Mouse (Mus musculus) hindbrain, embryonic 10.5 days (tissue): ENCODE measurements at regions not wholly inside any gene's neighbourhood (a gene's known extent, or its start where the extent isn't known, plus 50 kb on each side); places are given as distances from the start of the nearest gene placed in this dataset.
"Not testable (repeated sequence)": the region's sequence is repeated elsewhere in the genome, so short reads cannot be mapped to it uniquely, and the experiment has no call there.

Source experiments
- DNase-seq: peaks from one replicate; pipeline ENCODE4 v3.0.0-alpha.2; 2017; ENCODE audit warnings: low spot score
- H3K27ac ChIP-seq: fragments of 300-500 bp; sonication (generic); 2 replicates; pipeline ENCODE4 v1.5.1; 2016; ENCODE audit warnings: mild to moderate bottlenecking, moderate library complexity
- H3K27me3 ChIP-seq: fragments of 300-500 bp; sonication (generic); 2 replicates; pipeline ENCODE4 v1.6.1; 2016; ENCODE audit warnings: mild to moderate bottlenecking; ENCODE audit not compliant: poor library complexity, insufficient read depth, severe bottlenecking
- H3K36me3 ChIP-seq: fragments of 300-500 bp; sonication (generic); 2 replicates; pipeline ENCODE4 v1.6.1; 2016; ENCODE audit warnings: mild to moderate bottlenecking, moderate library complexity
- H3K4me1 ChIP-seq: fragments of 300-500 bp; sonication (generic); replicated peaks from 2 replicates; pipeline ENCODE4 v1.6.1; 2016; ENCODE audit warnings: mild to moderate bottlenecking
- H3K4me3 ChIP-seq: fragments of 300-500 bp; sonication (generic); 2 replicates; pipeline ENCODE4 v1.5.1; 2016; ENCODE audit warnings: mild to moderate bottlenecking, moderate library complexity
- H3K9me3 ChIP-seq: fragments of 300-500 bp; sonication (generic); 2 replicates; pipeline ENCODE4 v1.6.1; 2016; ENCODE audit warnings: mild to moderate bottlenecking, moderate library complexity
- WGBS: fragments of 180-500 bp; shearing (Covaris S2); methylation state at CpG from one replicate; pipeline ENCODE4 v1.1.7; 2016; 5-methylcytosine and 5-hydroxymethylcytosine counted together

DNA sequence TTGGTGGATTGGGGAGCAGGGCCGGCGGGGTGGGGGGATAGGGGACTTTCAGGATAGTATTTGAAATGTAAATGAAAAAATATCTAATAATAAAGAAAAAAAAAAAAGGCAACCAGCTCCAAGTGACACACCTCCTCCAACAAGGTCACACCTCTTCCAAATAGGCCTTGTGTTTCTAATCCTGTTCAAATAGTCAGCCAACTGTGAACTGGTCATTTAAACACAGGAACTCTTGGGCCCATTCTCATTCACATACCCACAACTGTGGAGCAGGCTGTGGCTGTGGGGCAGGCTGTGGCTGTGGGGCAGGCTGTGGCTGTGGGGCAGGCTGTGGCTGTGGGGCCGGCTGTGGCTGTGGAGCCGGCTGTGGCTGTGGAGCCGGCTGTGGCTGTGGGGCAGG, 839.6 kb upstream of the Mms22l start:
- not testable (repeated sequence) for H3K4me3 ChIP-seq, H3K27me3 ChIP-seq, H3K9me3 ChIP-seq, H3K4me1 ChIP-seq, DNase-seq, H3K36me3 ChIP-seq, H3K27ac ChIP-seq
- WGBS = 85% methylated on average over 5 of the region's 5 CpGs

DNA sequence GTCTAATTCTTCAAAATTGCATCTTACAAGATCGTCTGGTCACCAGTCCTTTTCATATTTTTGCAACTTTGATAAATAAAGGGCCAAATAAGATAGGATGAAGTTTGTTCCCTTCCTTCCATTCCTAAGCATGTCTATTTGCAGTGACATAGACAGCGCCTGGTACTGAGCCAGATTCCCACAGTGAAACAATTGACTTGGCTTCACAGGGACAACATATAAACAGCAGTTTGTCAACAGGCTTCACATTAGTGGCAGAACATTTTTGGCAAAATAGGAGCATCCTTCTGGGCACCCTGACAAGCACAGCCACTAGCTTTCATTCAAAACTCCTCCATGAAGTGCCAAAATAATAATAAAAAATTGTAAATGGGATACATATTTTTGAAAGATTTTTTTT, 827.4 kb upstream of the Mms22l start:
- Histone ChIP-seq H3K27me3 (no peaks in the 10 kb centered on the region), H3K36me3 (no peaks in the 10 kb centered on the region), H3K4me1 (no peaks in the 10 kb centered on the region), H3K4me3 (no peak overlapping the region), H3K27ac (no peak overlapping the region), H3K9me3 (no peaks in the 10 kb centered on the region)
- WGBS = 93% methylated on average over 2 of the region's 2 CpGs
- DNase-seq = no peak

DNA sequence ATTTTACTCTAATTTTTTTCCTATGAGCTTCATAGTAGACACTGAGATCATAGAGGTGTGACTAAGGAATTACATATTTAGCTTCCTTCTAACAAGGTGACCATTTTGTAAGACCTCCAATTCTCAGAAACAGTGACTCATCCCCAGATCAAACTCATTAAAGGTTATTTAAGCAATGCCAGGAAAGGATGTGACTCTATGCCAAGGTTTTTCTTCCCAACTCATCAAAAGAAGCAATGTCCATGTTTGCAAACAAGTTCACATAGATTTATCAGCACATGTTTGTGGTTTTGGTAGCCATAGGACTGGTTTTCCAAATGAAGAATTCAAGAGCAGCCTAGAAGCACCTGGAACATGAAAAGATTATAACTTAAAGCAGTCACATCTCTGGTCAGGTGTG, 792.6 kb upstream of the Mms22l start:
- Histone ChIP-seq H3K27me3 (no peaks in the 10 kb centered on the region), H3K4me3 (no peak overlapping the region), H3K9me3 (no peaks in the 10 kb centered on the region), H3K27ac (no peak overlapping the region), H3K36me3 (no peaks in the 10 kb centered on the region), H3K4me1 (no peaks in the 10 kb centered on the region)
- no peak for DNase-seq

DNA sequence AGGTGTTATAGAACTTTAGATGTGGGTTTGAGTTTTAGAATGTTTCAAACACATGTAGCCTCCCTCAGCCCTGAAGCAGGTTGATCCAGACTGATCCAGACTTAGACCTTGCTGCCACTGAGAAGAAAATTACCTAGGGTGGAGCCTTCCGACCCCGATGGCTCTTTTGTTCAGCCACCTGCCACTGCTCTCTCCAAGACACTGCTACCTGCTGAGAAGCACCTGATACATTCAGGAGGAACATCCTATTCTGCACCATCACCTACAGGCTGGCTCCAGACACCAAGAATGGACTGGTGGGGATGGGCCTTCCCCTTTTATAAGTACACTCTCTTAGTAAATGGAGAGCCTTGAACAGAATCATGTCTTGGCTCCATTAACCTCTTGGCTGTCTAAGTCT, 785.5 kb upstream of the Mms22l start:
- H3K27ac ChIP-seq = no peak overlapping the region
- no peaks in the 10 kb centered on the region for H3K9me3 ChIP-seq
- DNase-seq = no peak
- no peaks in the 10 kb centered on the region for H3K27me3 ChIP-seq
- H3K4me3 ChIP-seq = no peak overlapping the region
- H3K36me3 ChIP-seq = no peaks in the 10 kb centered on the region
- 73% methylated on average over 2 of the region's 2 CpGs for WGBS
- no peaks in the 10 kb centered on the region for H3K4me1 ChIP-seq

DNA sequence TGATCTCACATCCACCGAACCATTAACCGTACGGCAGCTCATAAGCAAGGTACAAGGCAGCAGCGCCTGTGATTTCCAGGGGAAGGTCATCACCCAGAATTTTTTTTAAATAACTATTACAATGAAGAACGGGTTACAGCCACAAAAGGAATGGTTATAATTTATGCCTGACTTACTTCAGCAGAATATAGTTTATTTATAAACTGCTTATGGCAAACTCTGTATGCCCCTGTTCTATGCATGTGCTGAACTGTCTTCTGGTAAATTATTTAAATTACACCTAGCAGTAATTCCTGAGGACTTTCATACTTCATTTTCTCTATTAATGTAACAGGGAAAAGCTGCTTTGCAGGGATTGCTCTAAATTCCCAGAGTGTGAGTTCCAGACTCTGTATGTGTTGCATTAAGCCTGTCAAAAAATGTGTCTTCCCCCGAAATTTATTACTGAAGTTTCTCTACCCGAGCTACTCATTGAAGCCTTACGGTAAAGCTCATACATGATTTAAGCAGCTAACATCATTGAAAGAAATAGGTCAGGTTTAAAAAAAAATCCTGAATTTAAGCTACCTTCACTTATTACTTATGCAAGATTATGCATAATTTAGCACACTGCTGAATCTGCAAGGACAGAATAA, 782.4 kb upstream of the Mms22l start:
- Histone ChIP-seq H3K4me3 (no peak overlapping the region), H3K27me3 (no peaks in the 10 kb centered on the region), H3K9me3 (no peaks in the 10 kb centered on the region), H3K27ac (no peak overlapping the region), H3K36me3 (no peaks in the 10 kb centered on the region), H3K4me1 (no peaks in the 10 kb centered on the region)
- WGBS = 87% methylated on average over 8 of the region's 8 CpGs
- DNase-seq = no peak

DNA sequence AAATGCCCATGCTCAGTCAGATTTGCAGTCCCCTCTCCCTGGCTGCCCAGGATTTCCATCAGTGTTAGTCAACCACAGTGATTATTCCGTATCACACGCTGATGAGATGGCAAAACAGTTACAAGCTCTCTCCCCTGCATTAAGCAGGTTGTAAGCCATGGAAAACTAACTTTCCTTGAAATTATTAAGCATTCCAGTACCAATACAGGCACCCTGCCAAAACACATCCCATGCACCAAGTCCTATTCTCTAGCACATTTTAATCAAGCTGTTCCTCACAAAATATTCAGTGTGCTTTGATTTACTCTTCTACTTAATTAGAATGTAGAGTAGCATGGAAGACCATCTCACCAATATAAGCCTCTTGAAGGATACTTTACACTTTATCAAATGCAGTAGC, 768.4 kb upstream of the Mms22l start:
- no peak overlapping the region for H3K4me3 ChIP-seq
- WGBS = 85% methylated on average over 2 of the region's 2 CpGs

DNA sequence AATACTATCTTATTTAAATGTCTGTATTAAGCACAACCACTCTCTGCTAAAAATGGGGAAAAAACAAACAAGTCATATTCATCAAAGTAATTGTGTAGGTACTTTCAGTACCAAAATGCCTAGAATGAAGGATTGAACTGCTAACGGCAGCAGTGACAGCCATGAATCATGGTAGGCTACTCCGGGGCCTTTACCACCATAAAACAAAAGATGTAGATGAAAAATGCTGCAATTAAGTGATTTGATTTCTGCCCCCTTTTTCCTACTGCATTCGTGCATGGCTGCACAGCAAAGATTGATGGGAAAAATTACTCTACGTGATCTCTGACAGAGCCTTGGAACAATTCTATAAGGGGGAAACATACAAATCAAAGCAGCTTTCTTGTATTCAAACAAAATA, 763.8 kb upstream of the Mms22l start:
- H3K9me3 ChIP-seq = no peaks in the 10 kb centered on the region
- no peak for DNase-seq
- no peaks in the 10 kb centered on the region for H3K36me3 ChIP-seq
- no peaks in the 10 kb centered on the region for H3K4me1 ChIP-seq
- H3K27ac ChIP-seq = no peak overlapping the region
- H3K4me3 ChIP-seq = no peak overlapping the region
- H3K27me3 ChIP-seq = no peaks in the 10 kb centered on the region
- WGBS = 79% methylated on average over 4 of the region's 4 CpGs

More for the DNA sequence above, 768.4 kb upstream of the Mms22l start:
- Histone ChIP-seq H3K27me3 (no peaks in the 10 kb centered on the region), H3K9me3 (no peaks in the 10 kb centered on the region), H3K36me3 (no peaks in the 10 kb centered on the region), H3K27ac (no peak overlapping the region), H3K4me1 (no peaks in the 10 kb centered on the region)
- no peak for DNase-seq

DNA sequence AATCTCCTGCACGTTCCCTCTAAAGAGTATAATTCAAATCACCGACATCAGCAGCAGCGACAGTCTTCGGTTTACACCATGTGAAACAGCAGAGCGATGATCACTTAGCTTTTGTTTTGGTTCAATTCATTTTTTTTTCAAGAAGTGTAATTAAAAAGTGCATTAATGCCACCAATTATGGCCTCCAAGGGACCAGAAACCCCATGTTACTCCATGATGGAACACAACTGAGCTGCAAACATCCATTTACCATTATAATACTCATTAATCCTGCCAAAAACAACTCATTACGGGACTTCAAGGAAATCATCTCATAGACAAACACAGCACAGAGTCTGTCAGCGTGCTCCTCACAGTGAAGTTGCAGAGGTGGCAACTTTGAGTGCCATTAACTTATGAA, 752.2 kb upstream of the Mms22l start:
- 91% methylated on average over 7 of the region's 7 CpGs for WGBS
- H3K4me3 ChIP-seq = no peak overlapping the region
- no peaks in the 10 kb centered on the region for H3K27me3 ChIP-seq
- H3K36me3 ChIP-seq = no peaks in the 10 kb centered on the region
- DNase-seq = no peak
- no peaks in the 10 kb centered on the region for H3K4me1 ChIP-seq
- H3K9me3 ChIP-seq = no peaks in the 10 kb centered on the region
- no peak overlapping the region for H3K27ac ChIP-seq

DNA sequence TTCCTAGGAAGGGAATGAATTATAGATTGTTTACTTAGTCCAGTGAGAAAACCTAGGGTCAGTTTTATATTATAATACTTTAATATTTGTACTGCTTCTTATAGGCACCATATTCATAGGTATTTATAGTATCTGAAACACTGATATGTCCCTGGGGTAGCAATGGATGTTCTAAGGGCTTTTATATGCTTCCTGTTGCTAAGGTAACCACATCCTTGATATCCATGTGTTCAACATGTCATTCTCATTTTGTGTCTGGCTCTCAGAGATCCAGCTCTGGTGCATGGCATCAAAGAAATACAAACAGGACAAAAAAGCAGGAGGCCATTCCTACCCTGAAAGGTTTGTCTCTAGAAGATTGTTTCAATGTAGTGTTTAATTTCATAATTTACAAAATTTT, 738.2 kb upstream of the Mms22l start:
- H3K4me3 ChIP-seq = no peak overlapping the region
- no peaks in the 10 kb centered on the region for H3K4me1 ChIP-seq
- H3K27me3 ChIP-seq = no peaks in the 10 kb centered on the region
- no peaks in the 10 kb centered on the region for H3K36me3 ChIP-seq
- DNase-seq = no peak
- no peak overlapping the region for H3K27ac ChIP-seq
- no peaks in the 10 kb centered on the region for H3K9me3 ChIP-seq

DNA sequence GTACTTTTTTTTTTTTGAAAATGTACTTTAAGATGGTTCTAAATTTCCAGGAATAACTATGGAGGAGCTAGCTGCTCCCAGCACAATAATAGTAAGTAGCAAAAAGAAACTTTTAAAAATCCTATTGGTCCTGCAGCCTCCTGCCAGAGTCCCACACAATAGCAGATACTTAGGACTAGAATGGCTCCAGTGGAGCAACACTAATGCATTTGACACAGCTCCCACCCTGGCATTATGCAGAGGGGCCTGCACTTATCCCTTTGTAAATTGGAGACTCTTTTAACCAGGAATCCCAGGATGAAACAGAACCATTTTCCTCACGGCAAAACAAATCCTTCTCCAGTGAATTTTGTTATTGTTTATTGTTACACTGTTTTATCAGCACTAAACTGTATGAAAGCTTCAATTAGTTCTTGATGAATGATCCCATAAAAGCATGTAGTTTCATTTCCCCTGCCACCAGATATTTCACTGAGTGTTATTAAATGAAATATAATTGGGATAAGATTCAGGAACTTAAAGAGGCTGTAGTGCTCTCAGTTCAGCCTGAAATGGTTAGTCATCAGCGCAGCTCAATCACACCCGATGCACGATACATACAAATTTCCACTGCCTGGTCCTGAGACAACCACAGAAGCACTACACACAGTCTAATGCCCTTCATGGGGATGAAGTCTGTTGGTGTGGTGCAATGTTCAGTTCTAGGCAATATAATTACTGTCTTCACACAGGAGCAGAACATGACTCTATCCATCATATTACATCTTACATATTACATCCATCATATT, 708.6 kb upstream of the Mms22l start:
- no peaks in the 10 kb centered on the region for H3K27me3 ChIP-seq
- 33% methylated on average over 4 of the region's 4 CpGs for WGBS

DNA sequence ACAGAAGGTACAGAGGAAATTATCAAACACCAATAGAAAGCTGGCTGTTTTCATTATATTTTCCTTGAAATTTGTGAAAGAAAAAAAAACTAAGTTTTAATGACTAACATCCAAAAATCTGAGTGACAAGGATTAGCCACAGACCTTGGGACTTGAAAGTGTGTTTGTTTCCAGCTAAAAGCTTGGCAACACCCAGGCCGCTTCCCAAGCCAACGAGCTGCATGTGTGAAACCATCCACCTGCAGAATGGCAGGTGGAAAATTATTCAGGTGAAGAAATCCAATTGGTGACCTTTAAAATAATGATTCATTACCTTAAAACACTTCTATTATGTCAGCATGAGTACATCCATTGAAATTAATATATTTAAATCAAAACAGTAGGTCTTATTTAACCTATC, 672.7 kb upstream of the Mms22l start:
- 80% methylated on average over 2 of the region's 2 CpGs for WGBS
- Histone ChIP-seq H3K9me3 (no peaks in the 10 kb centered on the region), H3K36me3 (no peaks in the 10 kb centered on the region), H3K4me3 (no peak overlapping the region), H3K4me1 (peaks cover 15% of the 10 kb centered on the region; the same call in 1 of the 2 replicates), H3K27ac (no peak overlapping the region), H3K27me3 (no peaks in the 10 kb centered on the region)
- no peak for DNase-seq

More for the DNA sequence above, 708.6 kb upstream of the Mms22l start:
- Histone ChIP-seq H3K36me3 (no peaks in the 10 kb centered on the region), H3K4me3 (peak overlapping the region; percentile 13; the same call in 1 of the 2 replicates), H3K4me1 (peaks cover 27% of the 10 kb centered on the region), H3K9me3 (no peaks in the 10 kb centered on the region), H3K27ac (peak overlapping the region; percentile 84)
- DNase-seq = peak; percentile 70

DNA sequence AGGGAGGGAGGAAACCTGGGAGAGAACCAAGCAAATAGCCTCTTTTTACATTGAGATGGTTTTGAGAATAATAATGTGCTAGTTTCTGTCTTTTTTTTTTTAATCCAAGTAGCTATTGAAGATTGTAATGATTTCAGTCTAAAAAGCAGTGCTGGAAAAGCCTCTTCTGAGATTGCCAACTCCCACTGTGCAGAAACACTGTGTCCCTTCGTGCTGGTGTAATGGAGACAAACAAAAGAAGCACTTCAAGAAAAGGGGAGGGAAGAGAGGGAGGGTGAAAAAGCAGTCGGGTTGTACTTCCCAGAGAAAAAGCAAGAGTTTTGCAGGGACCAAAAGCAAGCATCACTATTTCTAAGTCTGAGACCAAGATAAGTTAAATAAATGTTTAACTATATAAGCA, 669.4 kb upstream of the Mms22l start:
- Histone ChIP-seq H3K36me3 (no peaks in the 10 kb centered on the region), H3K4me1 (peaks cover 15% of the 10 kb centered on the region; the same call in 1 of the 2 replicates), H3K9me3 (no peaks in the 10 kb centered on the region), H3K4me3 (no peak overlapping the region), H3K27ac (peak overlapping the region; percentile 78), H3K27me3 (no peaks in the 10 kb centered on the region)
- DNase-seq = no peak
- 0% methylated on average over 2 of the region's 2 CpGs for whole genome bisulfite sequencing

DNA sequence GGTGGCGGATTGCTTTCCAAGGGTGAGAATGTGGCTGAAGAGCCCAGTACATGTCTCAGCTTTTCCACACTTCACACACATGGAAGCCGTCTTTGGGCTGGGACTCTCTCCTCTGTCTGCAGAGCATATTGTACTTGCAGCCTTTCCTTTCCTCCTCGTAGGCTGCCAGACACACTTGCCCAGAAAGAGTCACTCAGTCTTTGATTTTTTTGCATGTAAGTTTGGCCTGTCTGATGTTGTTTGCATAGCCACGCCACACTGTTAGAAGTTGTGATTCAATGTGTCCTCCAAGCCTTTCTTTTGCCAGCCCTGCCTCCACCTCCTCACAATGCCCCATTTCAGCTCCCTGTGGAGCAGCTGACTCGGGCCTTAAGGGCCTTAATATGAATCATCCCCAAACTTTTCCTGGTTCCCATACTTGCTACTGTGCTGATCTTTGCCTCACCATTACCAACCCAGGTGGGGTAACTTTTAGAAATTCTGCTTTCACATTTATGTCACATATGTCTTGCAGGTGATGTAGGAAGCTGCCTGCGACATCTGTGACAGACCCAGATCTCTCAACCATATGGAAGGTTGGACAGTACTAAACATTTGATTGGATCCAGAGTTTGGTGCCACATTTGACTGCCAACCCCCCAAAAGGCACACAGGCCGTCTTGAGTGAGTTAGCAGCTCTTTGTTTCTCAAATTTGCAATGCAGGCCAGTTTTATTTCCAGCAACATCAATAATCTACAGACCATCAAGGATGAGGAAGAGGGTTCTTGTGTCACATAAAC, 663.7 kb upstream of the Mms22l start:
- Histone ChIP-seq H3K4me1 (peaks cover 6% of the 10 kb centered on the region; the same call in 1 of the 2 replicates), H3K27ac (no peak overlapping the region), H3K4me3 (no peak overlapping the region), H3K36me3 (no peaks in the 10 kb centered on the region), H3K27me3 (no peaks in the 10 kb centered on the region), H3K9me3 (no peaks in the 10 kb centered on the region)
- 57% methylated on average over 7 of the region's 7 CpGs for WGBS
- DNase-seq = no peak
